Mouse (Mus musculus): Measurements from ENCODE around the gene Eral1. TPM values are rescaled to one million over a fixed set of nuclear protein-coding genes. Genes with fewer than 3 reads are reported as not detected.

Eral1 gene
- polyA plus RNA-seq, 1 experiment from 2014 or later: 22.1 TPM

DNA sequence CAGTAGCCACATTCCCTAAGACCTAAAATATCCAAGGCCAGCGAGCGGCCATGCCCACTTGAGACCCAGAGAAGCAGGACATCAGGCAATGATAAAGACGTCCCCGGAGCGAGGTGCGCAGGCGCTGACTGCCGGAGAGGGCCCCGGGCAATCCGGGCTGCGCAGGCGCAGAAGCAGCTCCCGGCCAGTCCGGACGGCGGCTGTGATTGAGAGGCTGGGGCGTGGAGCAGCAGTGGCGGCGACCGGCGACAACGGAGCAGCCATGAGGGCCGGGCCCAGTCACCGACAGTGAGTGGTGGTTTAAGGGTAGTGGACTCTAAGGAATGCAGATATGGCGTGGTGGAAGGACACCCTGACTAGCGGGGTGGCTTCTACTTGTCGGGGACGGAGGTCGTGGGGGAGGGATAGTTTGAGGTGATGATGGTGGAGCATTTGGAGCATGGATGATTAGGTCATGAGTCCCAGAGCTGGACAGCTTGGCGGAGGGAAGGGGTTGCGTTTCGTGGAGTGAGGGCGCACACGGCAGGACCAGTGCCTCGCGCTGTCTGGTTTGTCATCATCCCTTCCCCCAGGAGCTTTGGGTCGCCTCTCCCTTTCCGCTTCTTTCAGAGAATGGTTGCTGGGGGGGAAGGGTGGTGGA, 14.4 kb upstream of the Eral1 start, which contains the start of gene Fam222b:
Fam222b (plus strand) TSS at position 157 of the 640 bp plus-strand sequence.
- H3K27me3 ChIP-seq: peaks cover 3% of the 10 kb centered on the region
- in situ Hi-C loops (cut with MboI; ENCODE audit: low pct_unique_long_range_greater_than_20kb): no loop called here
- peak; percentile 51 for ATAC-seq
- DNase-seq (ENCODE audit: low read depth, low spot score): no peak
- TF ChIP-seq CTCF (IDR thresholded peaks at IDR 0.05): no peak
- POLR2A ChIA-PET: interaction anchor here (1.2 kb wide), 1 partner anchor 14 kb away, joined by 5 read pairs; the partner anchor contains the start of gene Eral1
- CTCF ChIA-PET: interaction anchor here (1.7 to 2.1 kb wide), 3 partner anchors 9 to 83 kb away, joined by 5 to 8 read pairs (median 7); partner anchors contain the start of genes Nek8 and Tlcd1

- in situ Hi-C loops (cut with MboI; ENCODE audit: low pct_unique_long_range_greater_than_20kb): no loop called here
- peaks cover 3% of the 10 kb centered on the region for H3K27me3 ChIP-seq
- no peak for TF ChIP-seq CTCF (IDR thresholded peaks at IDR 0.05)
- POLR2A ChIA-PET: interaction anchor here (1.2 kb wide), 1 partner anchor 14 kb away, joined by 5 read pairs; the partner anchor contains the start of gene Eral1
- DNase-seq (ENCODE audit: low read depth, low spot score): no peak
- ATAC-seq: no peak
- CTCF ChIA-PET: interaction anchor here (1.7 to 2.1 kb wide), 3 partner anchors 10 to 83 kb away, joined by 5 to 8 read pairs (median 7); partner anchors contain the start of genes Nek8 and Tlcd1
Observed at GRCm38 (mm10) chr11:78094137-78094503, 13.9 kb upstream of the Eral1 start.

GRCm38 (mm10) chr11:78087756-78088281, 7.6 kb upstream of the Eral1 start:
- in situ Hi-C loops (cut with MboI; ENCODE audit: low pct_unique_long_range_greater_than_20kb): no loop called here
- CTCF ChIA-PET: no interaction called here
- no peak for ATAC-seq

DNA sequence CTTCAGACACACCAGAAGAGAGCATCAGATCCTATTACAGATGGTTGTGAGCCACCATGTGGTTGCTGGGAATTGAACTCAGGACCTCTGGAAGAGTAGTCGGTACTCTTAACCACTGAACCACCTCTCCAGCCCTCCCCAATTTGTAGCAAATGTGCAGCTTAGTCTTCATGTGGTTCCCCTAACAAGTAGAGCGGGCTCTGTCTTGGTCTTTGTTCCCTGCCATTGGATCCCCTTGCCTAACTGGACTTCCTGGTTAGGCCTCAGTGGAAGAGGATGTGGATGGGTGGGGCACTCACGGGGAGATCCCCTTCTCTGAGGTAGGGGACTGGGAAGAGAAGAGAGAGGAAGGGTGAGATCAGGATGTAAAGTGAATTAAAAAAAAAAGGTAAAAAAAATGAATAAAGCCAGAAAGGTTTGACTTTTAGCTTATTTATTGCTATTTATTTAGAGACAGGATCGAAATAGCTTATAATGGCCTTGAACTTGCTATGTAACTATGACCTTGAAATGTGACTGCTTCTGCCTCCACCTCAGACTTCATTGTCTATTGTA, 6.8 kb upstream of the Eral1 start:
- peaks cover 7% of the 10 kb centered on the region for H3K27me3 ChIP-seq
- DNase-seq (ENCODE audit: low read depth, low spot score) (no peak), ATAC-seq (no peak)
- CTCF ChIA-PET: no interaction called here
- in situ Hi-C loops (cut with MboI; ENCODE audit: low pct_unique_long_range_greater_than_20kb): no loop called here
- POLR2A ChIA-PET: no interaction called here
- no peak for TF ChIP-seq CTCF (IDR thresholded peaks at IDR 0.05)

More at GRCm38 (mm10) chr11:78087756-78088281, 7.6 kb upstream of the Eral1 start:
- no peak for TF ChIP-seq CTCF (IDR thresholded peaks at IDR 0.05)
- no peak for DNase-seq (ENCODE audit: low read depth, low spot score)
- POLR2A ChIA-PET: no interaction called here
- H3K27me3 ChIP-seq: peaks cover 10% of the 10 kb centered on the region

GRCm38 (mm10) chr11:78083595-78083994, 3.4 kb upstream of the Eral1 start:
- H3K27me3 ChIP-seq: peaks cover 7% of the 10 kb centered on the region
- in situ Hi-C loops (cut with MboI; ENCODE audit: low pct_unique_long_range_greater_than_20kb): no loop called here
- ATAC-seq: no peak
- POLR2A ChIA-PET: interaction anchor here (0.6 kb wide), 1 partner anchor 18 kb away, joined by 3 read pairs; no protein-coding TSS in a partner anchor
- TF ChIP-seq CTCF (IDR thresholded peaks at IDR 0.05): no peak
- CTCF ChIA-PET: interaction anchor here (0.9 kb wide), 1 partner anchor 37 kb away, joined by 3 read pairs; no protein-coding TSS in a partner anchor
- no peak for DNase-seq (ENCODE audit: low read depth, low spot score)

GRCm38 (mm10) chr11:78074666-78075065, 5.5 kb downstream of the Eral1 start:
- DNase-seq (ENCODE audit: low read depth, low spot score) (no peak), ATAC-seq (no peak)
- CTCF ChIA-PET: no interaction called here
- H3K27me3 ChIP-seq: no peaks in the 10 kb centered on the region
- POLR2A ChIA-PET: no interaction called here
- in situ Hi-C loops (cut with MboI; ENCODE audit: low pct_unique_long_range_greater_than_20kb): no loop called here
- TF ChIP-seq CTCF (IDR thresholded peaks at IDR 0.05): no peak

- DNase-seq (ENCODE audit: low read depth, low spot score): no peak
- ChIA-PET POLR2A (no interaction called here), CTCF (no interaction called here)
- TF ChIP-seq CTCF (IDR thresholded peaks at IDR 0.05): no peak
- no peaks in the 10 kb centered on the region for H3K27me3 ChIP-seq
- in situ Hi-C loops (cut with MboI; ENCODE audit: low pct_unique_long_range_greater_than_20kb): no loop called here
- ATAC-seq: no peak
Observed at GRCm38 (mm10) chr11:78074277-78074652, 5.9 kb downstream of the Eral1 start.

GRCm38 (mm10) chr11:78073577-78074276, 6.5 kb downstream of the Eral1 start:
- CTCF ChIA-PET: no interaction called here
- POLR2A ChIA-PET: no interaction called here

GRCm38 (mm10) chr11:78072425-78073130, 7.6 kb downstream of the Eral1 start:
- ChIA-PET CTCF (no interaction called here), POLR2A (no interaction called here)
- ATAC-seq: no peak
- no peaks in the 10 kb centered on the region for H3K27me3 ChIP-seq
- no peak for DNase-seq (ENCODE audit: low read depth, low spot score)
- TF ChIP-seq CTCF (IDR thresholded peaks at IDR 0.05): no peak
- in situ Hi-C loops (cut with MboI; ENCODE audit: low pct_unique_long_range_greater_than_20kb): no loop called here

More at GRCm38 (mm10) chr11:78073577-78074276, 6.5 kb downstream of the Eral1 start:
- no peak for DNase-seq (ENCODE audit: low read depth, low spot score)
- in situ Hi-C loops (cut with MboI; ENCODE audit: low pct_unique_long_range_greater_than_20kb): no loop called here
- ATAC-seq: no peak
- H3K27me3 ChIP-seq: no peaks in the 10 kb centered on the region
- TF ChIP-seq CTCF (IDR thresholded peaks at IDR 0.05): no peak

DNA sequence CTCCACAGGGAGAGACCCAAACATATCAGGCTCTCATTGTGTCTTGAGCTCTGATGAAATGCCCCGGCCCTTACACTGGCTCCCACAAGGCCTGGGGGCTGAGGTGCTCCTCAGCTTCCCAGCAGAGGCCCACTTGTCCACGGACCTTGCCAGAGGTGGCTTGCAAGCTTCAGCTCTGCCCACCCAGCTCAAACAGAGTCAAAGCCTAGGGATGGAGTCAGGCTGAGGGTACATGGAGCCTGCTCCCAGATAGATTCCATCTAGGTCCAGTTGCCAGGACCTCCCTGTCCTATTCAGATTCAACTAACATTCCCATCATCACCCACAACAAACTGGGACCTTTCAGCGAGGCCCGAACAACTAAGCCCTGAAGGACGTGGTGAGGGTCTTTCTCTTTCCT, 8.2 kb downstream of the Eral1 start:
- H3K27me3 ChIP-seq: no peaks in the 10 kb centered on the region
- ChIA-PET POLR2A (no interaction called here), CTCF (no interaction called here)
- DNase-seq (ENCODE audit: low read depth, low spot score) (no peak), ATAC-seq (no peak)
- no peak for TF ChIP-seq CTCF (IDR thresholded peaks at IDR 0.05)
- in situ Hi-C loops (cut with MboI; ENCODE audit: low pct_unique_long_range_greater_than_20kb): no loop called here

Data from Patski (cell line).